Mouse (Mus musculus) c-Kit-positive CD71-negative TER-119-negative erythroid progenitor cells, embryonic 14.5 days (primary cell): Measurements from ENCODE around the gene Nsun2.

Experiments
- DNase-seq: peaks from one replicate; pipeline ENCODE4 v3.0.0-alpha.2; 2013; ENCODE audit warnings: low read depth

Gene Nsun2

DNA sequence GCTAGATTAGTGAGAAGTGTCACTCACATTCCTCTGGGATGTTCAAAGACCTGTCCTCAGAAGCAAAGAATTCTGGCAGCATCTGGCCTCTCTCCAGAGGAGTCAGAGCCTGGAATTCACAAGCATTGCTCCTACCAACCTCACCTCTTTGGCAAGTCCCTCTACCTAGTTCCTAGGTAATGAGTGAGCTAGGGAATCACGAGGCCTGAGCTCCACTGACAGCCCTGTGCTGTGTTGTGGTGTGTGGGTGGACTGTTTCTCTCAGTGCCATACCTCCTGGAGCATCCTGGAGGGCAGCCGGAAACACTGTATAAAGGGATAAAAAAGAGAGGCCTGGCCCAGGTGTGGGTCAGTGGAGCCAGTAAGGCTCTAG lies 9.4 kb upstream of the Nsun2 start:
- no peak for DNase-seq

DNA sequence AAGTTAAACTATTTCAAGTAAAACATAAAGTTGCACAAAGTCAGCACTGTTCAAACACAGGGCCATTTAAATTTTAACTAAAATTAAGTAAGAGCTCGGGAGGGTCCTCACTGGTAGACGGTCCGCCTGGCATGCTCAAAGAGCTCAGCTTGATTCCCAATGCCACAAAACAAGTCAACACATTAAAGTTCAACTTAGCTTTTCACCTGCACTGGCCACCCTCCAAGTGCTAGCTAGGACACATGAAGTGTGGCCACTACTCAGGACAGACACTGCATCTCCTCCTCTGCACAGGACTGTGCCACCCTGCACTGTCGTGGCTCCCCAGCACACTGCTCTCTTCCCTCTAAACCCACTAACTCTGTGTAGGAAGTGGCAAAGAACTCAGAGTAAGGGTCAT lies 7.7 kb upstream of the Nsun2 start:
- DNase-seq: no peak

DNA sequence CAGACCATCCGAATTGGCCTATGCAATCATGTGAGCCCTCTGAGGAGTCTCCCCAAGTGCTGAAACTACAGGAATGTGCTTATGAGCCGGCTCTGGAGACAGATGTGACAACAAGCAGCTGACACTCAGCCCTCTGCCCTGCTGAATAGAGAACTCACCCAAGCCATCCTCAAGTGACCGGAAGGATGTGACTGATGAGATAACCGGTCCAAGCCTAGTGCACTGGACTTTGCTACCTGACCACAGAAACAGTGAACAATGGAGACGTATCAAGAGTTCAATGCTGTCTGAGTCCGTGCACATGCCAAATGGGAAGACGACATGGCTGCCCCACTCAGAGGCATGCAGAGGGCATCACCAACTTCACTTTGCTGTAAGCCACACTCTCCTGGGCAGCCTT lies 5.0 kb upstream of the Nsun2 start:
- no peak for DNase-seq

DNA sequence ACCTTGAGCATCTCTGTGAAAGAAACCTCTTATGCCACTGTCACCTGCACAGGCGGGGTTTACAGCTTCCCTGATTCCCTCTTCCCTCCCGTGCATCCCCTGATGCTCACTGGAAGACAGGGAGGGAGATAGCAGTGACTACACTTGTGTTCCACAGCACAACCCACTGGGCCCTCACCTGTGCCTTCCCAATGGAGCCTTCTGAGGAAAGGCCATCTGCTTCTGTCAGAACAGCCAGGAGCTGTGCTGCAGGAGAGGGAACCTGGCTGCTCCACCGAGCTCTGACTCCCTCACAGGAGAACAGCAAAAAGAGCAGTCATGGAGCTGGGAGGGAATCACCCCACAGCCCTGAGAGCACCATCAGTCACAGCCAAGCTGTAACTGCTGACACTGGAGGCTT lies 3.4 kb upstream of the Nsun2 start:
- no peak for DNase-seq

DNA sequence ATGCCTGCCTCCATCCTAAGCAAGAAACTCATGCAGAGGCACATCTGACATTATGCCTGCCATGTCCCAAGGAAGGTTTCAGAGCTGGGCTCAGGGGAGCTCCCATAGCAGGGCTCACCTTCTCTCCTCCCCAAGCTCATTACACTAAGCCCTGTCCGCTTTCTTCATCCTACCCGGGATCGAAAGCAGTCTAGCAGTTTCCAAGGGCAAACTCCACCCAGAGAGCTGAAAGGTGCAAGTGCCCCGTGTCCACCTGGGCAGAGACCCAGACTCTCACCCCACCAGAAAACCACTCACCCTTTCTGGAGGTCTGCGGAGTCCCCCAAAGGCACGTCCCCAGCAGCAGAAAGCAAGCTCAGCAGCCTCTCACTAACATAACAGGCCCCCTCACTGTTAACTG lies 2.6 kb upstream of the Nsun2 start:
- no peak for DNase-seq

DNA sequence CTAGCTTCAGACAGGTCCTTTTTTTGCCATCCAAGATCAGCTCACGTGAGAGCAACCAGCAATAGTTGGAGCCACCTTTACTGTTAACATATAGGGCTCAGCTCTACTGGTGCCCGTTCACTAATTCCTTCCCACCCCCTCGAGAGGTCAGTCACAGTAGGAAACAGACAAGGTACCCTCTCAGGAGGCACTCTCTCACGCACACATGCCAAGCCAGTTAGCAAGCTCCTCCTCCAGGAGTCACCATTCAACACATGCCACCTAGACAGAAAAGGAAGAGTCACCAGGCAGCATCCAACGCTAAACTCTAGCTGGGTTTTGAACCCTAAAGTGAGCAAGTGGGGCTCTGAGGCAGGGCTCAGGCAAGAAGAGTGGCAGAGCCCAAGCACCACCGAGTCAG lies 2.1 kb upstream of the Nsun2 start:
- DNase-seq: no peak

DNA sequence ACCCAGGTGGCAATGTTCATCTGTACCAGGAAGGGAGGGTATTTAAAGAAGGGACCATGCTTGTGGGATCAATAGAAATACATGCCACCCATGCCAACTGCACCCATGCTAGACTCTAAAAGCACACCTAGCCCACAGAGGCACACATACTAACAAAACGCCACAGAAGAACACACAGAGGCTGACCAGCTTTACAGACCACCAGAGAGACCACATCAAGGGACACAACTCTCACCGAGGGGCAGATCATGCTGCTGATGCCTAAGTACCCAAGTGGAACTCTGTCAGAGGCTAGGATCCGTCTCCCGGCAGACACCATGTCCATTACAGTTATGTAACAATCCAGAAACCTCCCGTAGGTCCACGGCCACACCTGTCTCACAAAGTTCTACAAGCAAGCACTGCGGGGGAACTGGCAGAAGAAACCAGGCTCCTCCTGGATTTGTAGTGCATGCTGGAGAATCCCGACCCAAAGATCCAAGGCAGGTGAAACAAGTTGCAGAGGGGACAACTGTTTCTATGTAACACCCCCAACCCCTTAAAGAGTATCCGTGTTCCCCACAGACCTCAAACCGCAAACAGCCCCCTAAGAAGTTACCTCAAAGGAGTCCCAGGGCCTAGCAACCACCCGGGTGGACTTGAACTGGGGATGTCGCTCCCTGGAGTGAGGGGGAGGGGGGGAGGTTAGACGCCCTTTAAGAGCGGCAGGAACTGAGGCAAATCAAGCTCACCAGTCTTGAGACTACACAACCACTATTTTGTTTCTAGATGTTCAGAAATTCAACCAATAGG lies 1.2 kb upstream of the Nsun2 start:
- DNase-seq: no peak

DNA sequence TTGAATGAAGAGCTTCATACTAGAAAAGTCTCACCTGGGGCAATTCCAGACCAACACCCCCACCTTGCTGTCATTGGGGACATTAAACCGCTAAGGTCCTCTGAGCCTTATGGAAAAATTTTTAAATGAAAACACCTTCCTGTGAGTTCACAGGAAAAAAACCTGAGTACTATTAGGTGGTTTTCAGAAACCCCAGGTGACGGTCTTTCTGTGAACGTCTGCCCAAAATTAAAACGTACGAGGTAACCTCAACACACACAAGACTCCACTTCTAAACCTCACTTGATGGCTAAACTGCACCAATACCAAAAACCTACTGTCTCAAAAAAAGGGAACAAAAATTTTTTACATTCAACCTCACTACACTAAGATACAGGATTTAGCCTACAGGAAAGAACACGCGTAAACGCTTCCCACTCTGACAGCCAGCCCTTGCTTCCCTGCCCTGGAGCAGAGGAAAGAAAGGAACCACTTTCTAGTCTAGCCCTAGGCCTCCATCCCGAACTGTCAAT lies 597 bp upstream of the Nsun2 start:
- no peak for DNase-seq

DNA sequence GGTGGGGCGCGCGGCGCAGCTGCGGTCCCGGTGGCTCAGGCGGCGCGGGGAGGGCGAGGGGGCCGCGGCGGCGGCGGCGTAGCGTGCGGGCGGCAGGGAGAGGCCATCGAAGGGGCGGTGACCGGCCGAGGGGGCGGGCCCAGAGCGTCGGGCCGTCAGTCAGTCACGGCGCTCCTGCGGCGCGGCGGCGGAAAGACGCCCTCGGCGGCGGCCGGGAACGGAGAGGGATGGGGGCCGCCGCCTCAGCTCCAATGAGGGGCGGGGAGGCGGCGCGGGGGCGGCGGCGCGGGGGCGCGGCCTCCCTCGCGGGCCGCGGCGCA lies 748 bp downstream of the Nsun2 start, which contains the start of gene Tent4a:
TSS of gene Tent4a (minus strand) at position 284 of the 320 bp plus-strand sequence.
- no peak for DNase-seq

DNA sequence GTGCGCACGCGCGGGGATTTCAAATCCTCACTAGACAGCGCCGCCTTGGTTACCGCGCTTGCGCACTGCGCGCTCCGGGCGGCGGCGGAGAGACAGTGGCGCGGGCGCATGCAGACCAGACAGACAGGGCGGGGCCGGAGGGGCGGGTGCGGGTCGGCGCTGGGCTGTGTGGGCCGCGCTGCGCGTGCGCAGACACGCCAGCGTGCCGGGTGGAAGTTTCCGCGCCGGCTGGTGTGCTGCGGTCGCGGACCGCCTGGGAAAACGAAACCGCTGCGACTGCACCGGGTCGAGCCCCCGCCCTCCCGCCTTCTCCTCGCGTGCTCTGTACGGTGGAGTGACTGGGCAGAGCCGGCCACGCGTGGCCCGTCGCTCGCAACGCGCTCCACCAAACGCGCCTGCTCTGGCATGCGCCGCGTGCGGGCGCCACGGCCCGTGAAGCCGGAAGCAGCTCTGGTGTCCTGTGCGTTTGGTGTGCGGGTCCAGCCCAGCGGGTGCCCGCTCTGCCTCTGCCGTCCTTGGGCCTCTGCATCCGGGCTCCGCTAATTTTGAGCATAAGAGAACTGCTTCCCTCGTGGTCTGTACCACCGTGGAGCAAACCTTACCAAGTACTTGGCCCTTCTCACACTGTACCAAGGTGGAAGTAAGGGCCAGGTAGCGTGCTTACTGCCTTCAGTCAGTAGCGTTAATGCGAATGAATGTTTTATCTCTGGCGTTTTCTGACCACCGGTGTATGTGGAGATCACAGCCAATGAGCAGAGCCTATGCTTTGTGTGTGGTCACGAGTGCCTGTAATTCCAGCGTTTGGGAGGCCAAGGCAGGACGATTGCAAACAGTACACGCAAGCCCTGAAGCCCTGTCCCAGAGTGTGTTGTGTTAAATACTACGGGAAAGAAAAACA lies 1.4 kb downstream of the Nsun2 start:
- DNase-seq: peak; percentile 95

DNA sequence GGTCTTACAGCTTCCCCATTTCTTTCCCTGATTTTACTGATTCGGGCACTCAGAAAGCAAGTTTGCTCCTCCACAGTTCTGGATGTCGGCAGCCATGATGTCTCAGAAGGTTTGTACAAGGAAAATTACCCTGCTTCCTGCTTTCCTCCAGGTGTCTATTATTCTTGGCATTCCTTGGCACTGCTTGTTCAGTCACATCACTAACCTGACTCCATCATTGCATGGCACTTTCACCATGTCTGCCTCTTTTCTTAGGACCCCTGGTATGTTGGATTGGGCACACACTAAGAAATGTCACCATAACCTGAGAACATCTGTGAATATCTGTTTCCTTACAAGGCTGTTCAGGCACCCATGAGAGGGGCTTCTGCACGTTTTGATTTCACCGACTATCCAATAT lies 2.5 kb downstream of the Nsun2 start:
- DNase-seq: no peak

DNA sequence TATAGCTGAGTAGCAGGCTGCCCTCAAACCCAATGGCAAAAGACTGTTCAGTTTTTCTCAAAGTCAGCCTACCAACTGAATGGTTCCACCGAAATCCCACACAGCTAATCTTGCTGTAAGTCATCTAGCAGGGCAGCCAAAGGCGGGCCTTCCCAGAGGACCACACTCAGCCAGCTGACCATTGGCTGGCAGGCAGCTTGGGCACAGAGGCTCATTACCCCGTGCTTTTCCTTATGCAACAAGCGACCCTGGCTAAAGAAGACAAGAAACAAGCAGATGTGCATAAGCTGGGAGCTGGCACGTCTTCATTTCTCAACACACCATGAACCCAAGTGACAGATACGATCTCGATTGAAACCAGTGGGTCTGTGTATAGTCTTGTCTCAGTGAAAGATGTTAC lies 3.8 kb downstream of the Nsun2 start:
- no peak for DNase-seq

DNA sequence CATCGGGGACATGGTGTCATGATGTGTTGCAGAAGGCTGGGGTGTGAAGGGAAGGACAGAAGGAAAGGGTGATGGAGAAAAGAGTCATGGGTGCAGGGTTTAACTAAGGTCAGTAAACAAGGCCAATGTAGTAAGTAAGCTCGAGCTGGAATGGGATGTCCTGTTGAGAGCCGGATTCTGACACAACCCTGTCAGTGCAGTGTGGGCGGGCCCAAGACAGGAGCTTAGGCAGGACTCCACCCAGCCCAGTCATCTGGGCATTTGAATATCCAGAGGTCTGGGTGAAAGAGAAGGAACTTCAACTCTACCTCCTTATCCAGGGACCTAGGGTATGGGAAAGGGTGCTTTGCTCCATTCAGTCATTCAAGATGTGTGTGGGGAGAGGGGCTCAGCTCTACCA lies 4.8 kb downstream of the Nsun2 start:
- DNase-seq: no peak

DNA sequence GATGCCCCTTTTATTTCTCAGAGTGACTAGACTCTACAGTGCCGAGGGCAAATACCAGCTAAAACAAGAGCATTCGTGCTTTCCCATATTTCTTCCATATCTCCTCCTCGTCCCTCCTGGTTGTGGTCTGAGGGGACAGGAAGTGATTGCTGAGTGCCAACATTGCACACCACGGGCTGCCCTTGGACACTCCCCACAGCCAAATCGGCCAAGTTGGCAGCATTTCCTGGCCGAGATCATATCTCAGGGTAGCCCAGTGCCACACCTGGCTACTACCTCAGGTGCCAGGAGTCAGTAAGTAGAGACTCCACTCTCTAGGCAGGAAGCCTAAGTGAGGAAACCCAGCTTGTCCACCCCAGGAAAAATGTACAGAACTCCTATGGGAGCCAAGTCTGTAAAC lies 7.7 kb downstream of the Nsun2 start:
- DNase-seq: no peak

DNA sequence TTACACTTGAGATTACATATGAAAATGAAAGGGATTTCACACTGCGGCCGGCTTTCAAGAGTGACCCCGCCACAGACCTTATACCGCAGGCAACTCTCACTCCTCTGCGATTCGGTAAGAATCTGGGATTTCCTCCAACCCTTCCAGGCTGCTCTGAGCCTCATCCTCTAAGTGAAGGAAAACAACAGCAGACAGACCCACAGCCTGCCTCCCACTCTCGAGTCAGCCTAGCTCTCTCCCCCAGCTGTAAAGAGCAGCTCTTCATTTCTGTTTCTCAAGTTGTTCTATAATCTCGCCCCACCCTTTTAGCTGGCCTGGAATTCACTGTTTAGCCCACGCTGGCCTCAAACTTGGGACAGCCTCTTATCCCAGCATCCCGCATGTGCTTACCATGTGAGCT lies 8.2 kb downstream of the Nsun2 start:
- DNase-seq: no peak

DNA sequence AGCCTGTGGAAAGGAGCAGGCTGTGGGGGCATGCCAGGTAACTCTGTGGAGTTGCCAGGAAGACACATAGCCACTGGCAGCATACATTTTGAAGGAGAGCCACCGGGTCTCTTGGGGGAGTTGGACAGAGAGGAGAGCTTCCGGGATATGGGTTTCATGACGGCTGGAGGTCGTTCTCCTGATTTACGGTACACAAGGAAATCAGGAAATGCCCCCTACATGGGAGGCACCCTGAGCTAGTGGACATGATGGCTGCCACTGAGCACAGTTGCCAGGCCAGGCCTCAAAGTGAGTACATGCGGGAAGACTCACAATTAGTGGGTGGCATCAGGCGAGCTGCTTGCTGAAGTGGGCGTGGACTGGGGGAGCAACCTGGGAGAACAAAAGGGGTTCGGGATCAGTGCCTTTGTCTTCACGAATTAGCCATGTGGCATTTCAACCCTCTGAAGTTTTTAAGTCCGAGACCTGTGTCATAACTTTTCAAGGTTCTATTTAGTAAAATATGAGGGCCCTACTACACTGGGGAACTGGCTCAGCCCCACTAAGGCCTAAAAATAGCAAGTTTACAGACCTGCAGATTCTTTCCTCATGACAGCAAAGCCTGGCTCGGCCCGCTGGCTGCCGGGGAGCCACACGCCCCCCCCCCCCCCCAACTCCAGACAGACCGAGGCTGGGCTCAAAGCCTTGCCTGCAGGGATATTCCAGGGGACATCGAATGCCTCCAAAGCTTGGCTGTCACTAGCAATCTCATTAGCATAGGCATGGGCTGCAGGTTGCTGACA lies 9.2 kb downstream of the Nsun2 start:
- no peak for DNase-seq

DNA sequence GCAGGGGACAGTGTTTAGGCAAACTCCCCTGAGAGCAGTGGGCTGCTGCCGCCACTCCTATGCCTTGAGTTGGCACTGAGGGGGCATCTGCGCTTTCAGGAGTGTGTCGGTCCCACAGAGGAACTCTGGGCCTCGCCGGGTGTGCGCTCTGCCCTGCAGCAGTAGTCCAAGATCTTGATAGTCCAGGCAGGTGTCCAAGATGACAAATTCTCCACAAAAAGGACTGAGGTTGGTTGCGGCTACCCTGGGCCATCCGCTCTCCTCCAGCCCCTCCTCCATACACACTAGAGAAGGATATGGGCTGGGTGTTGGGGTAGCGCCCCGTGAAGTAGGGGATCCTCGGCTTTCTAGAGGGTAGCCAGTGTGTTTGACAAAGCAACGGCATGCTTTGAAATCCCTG lies 10.0 kb downstream of the Nsun2 start:
- no peak for DNase-seq

DNA sequence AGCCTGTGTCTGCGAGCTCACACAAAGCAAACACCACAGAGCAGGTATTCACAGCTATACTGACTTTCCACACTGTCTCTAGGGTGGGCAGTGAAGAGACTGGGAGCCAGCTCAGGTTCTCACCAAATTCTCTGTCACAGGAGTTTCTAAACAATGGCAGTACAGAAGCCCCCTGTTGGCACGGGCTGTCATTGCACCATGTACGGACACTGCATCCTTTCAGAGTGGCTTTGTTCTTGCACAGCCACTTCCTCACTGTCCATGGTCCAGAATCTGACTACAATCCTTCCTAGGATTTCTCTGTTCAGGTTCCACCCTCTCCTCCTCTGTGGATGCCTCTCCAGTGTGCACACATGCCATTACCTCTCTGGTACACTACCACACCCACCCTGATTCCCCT lies 11.5 kb downstream of the Nsun2 start:
- peak; percentile 51 for DNase-seq

DNA sequence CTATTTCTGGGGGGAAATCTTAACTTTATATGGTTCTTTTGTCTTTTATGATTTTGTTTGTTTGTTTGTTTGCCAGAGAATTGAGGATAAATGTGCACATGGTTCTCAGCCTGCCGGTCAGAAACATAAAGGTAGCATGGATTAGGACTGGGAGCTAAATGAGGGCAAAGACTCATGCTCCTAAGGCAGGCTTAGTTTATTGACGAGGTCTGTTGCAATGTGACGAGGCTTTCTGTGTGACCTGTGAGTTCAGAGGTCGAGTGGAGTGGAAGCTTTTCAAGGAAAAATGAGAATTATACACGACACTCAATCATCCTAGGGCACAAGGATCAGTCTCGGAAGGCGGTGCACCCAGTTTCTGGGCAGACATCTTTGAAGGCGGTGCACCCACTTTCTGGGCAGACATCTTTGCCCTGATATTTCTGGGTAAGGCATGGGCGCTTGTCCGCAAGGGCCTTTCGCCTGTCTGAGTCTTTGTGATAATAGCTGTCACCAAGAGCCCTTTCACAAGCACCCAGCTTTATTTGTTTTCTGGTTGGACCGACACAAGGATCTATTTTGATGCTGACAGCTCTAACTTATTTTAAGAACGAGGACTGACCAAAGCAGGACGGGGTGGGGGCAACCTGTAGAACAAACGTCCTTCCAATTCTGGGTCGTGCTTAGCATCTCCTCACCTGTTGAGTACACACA lies 14.1 kb downstream of the Nsun2 start:
- DNase-seq: no peak

DNA sequence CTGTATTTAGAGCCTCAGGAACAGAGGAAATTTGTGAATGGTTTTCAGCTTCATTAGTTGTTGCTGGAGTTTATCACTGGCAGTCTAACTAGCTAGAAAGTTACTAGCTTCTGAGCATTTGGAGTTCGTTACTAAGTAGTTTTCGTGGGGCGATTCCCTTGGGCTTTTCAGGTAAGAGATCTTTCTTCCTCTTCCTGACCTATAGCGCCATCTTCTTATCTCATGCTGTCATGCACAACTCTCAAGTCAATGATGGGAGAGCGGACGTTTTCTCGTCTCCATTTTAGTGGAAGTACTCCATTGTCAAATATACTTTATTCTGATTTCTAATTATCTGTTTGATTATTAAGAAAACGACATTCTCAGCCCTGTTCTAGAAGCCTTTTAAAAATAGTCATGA lies 16.4 kb downstream of the Nsun2 start:
- no peak for DNase-seq

DNA sequence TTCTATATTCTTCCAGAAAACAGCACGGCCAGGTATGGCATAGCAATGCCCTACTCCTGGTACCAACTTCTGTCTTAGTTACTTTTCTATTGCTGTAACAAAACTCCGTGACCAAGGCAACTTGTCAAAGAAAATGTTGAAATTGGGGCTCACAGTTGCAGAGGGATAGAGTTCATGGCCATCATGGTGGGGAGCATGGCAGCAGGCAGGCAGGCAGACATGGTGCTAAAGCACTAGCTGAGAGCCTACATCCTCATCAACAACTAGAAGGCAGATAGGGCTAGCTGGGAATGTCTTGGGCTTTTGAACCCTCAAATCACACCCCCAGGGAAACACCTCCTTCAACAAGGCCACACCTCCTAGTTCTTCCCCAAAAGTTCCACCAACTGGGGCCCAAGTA lies 17.3 kb downstream of the Nsun2 start:
- no peak for DNase-seq

DNA sequence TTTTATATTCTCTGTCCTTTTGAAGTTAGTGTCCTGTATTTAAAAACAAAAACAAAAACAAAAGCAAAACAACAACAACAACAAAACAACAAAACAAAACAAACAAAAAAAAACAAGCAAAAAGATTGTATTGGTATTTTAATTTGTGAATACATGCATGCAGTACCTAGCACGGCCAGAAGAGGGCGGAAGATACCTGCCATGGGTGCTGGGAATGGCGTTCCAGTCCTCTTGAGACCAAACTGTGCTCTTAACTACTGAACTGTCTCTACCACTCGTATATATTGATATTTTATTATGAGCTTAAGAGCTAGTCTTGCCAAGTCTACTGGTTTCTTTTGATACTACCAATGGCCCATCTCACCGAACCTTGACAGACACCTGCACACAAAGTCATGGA lies 19.5 kb downstream of the Nsun2 start:
- no peak for DNase-seq
